Mouse (Mus musculus) neural tube, embryonic 14.5 days (tissue): ENCODE measurements around the gene Plcb4. TPM values are rescaled to one million over a fixed set of nuclear protein-coding genes. Genes with fewer than 3 reads are reported as not detected.
A peak's percentile ranks its signal among the peaks of the same experiment; 100 is the strongest.
"Not testable (repeated sequence)": the region's sequence is repeated elsewhere in the genome, so short reads cannot be mapped to it uniquely, and the experiment has no call there.

Experiments used
- ATAC-seq: fragments of 200-750 bp; cut with Nextera tagmentation; 2 replicates; pipeline ENCODE4 v1.8.0; 2017; ENCODE audit warnings: low read depth, mild to moderate bottlenecking, moderate TSS enrichment, moderate library complexity
- H3K27ac ChIP-seq: fragments of 300-500 bp; sonication (generic); 2 replicates; pipeline ENCODE4 v1.5.1; 2014; ENCODE audit warnings: low read depth, mild to moderate bottlenecking, control low read depth, low read length, moderate library complexity, mixed read lengths
- H3K27me3 ChIP-seq: fragments of 300-500 bp; sonication (generic); 2 replicates; pipeline ENCODE4 v1.6.1; 2014; ENCODE audit warnings: low read length; ENCODE audit not compliant: control insufficient read depth, insufficient read depth
- H3K36me3 ChIP-seq: fragments of 300-500 bp; sonication (generic); 2 replicates; pipeline ENCODE4 v1.6.1; 2014; ENCODE audit warnings: low read length, mixed read lengths; ENCODE audit not compliant: control insufficient read depth, insufficient read depth
- H3K4me1 ChIP-seq: fragments of 300-500 bp; sonication (generic); 2 replicates; pipeline ENCODE4 v1.6.1; 2014; ENCODE audit warnings: low read length; ENCODE audit not compliant: control insufficient read depth, insufficient read depth
- H3K4me2 ChIP-seq: fragments of 300-500 bp; sonication (generic); 2 replicates; pipeline ENCODE4 v1.6.1; 2014; ENCODE audit warnings: mild to moderate bottlenecking, low read depth, low read length, control low read depth
- H3K4me3 ChIP-seq: fragments of 300-500 bp; sonication (generic); 2 replicates; pipeline ENCODE4 v1.5.1; 2014; ENCODE audit warnings: low read depth, low read length, control low read depth, mixed read lengths
- H3K9ac ChIP-seq: fragments of 300-500 bp; sonication (generic); replicated peaks from 2 replicates; pipeline ENCODE4 v1.6.1; 2014; ENCODE audit warnings: low read depth, mild to moderate bottlenecking, control low read depth, low read length, mixed read lengths
- H3K9me3 ChIP-seq: fragments of 300-500 bp; sonication (generic); 2 replicates; pipeline ENCODE4 v1.6.1; 2016; ENCODE audit warnings: low read length; ENCODE audit not compliant: control insufficient read depth
- WGBS: fragments of 180-500 bp; shearing (Covaris S2); extraction: QIAGEN DNeasy Blood & Tissue Kit; methylation state at CpG from one replicate; pipeline ENCODE4 v1.1.7; 2014; 5-methylcytosine and 5-hydroxymethylcytosine counted together
- polyA plus RNA-seq: library from polyadenylated mRNA; unstranded; fragments of >200 nt; fragmentation: Nextera tagmentation; extraction: Ambion mirVana; gene quantifications from 2 replicates; pipeline ENCODE4 v1.2.1, GENCODE M21; 2014

The Plcb4 gene
- polyA plus RNA-seq, 1 experiment from 2014 or later: 51.0 TPM

DNA sequence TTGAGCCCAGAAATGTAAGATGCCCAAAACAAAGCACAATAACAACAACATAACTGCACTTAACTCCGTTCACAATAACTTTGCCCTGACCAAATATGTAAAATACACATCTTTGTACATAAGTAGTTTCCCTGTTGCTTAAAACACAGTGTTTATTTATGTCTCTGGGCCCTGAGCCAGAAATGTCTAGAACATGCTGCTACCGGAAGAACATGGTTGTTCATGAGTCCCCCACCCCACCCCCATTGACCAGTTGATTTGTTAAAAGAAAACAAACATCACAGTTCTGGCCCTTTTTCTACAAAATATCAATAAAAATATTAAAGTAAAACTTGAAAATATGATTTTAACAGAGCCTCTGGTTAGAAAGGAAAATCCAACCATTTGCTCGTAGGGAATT lies 49.6 kb downstream of the Plcb4 start:
- Histone ChIP-seq H3K4me2 (no peak overlapping the region), H3K4me1 (peaks cover 8% of the 10 kb centered on the region), H3K36me3 (no peaks in the 10 kb centered on the region), H3K27me3 (no peaks in the 10 kb centered on the region), H3K9me3 (no peaks in the 10 kb centered on the region), H3K9ac (no peak overlapping the region), H3K27ac (no peak overlapping the region), H3K4me3 (no peak overlapping the region)
- no peak for ATAC-seq
- 60% methylated on average over 3 of the region's 3 CpGs for WGBS

DNA sequence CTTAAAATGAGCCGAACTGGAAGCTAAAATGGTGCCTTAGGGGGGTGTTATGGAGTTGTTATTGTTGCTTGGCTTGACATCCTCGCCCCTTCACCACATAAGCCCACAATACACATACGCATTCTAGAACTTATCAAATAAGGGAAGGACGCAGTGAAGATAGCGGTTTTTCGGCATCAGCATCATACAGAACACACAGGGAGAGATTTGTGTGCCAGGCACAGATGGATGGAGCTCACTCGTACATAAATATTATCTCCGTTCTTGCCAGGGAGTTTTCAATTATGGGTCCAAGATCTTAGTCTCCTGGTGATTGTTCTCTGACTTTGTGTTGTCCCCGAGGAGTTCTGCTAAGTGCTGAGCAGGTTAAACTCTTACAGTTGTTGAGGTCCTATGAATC lies 50.0 kb downstream of the Plcb4 start:
- Histone ChIP-seq H3K36me3 (no peaks in the 10 kb centered on the region), H3K27me3 (no peaks in the 10 kb centered on the region), H3K27ac (no peak overlapping the region), H3K4me3 (no peak overlapping the region), H3K4me1 (peaks cover 8% of the 10 kb centered on the region), H3K9ac (no peak overlapping the region), H3K4me2 (no peak overlapping the region), H3K9me3 (no peaks in the 10 kb centered on the region)
- ATAC-seq: no peak
- WGBS: 77% methylated on average over 9 of the region's 9 CpGs

DNA sequence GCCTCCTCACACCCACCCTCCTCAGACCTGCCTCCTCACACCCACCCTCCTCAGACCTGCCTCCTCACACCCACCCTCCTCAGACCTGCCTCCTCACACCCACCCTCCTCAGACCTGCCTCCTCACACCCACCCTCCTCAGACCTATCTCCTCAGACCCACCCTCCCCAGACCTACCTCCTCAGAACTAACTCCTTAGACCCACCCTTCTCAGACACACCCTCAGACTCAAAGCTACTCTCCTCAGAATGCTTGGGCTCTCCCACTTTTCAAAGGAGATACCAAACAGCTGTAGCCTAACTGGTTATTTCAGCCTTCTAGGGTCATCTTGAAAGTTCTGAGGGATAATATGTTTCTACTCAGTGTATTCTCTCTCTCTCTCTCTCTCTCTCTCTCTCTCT lies 50.9 kb downstream of the Plcb4 start:
- H3K9ac ChIP-seq, H3K27ac ChIP-seq, H3K4me3 ChIP-seq, ATAC-seq, H3K27me3 ChIP-seq, H3K36me3 ChIP-seq, H3K4me2 ChIP-seq, H3K9me3 ChIP-seq, H3K4me1 ChIP-seq: not testable (repeated sequence)

DNA sequence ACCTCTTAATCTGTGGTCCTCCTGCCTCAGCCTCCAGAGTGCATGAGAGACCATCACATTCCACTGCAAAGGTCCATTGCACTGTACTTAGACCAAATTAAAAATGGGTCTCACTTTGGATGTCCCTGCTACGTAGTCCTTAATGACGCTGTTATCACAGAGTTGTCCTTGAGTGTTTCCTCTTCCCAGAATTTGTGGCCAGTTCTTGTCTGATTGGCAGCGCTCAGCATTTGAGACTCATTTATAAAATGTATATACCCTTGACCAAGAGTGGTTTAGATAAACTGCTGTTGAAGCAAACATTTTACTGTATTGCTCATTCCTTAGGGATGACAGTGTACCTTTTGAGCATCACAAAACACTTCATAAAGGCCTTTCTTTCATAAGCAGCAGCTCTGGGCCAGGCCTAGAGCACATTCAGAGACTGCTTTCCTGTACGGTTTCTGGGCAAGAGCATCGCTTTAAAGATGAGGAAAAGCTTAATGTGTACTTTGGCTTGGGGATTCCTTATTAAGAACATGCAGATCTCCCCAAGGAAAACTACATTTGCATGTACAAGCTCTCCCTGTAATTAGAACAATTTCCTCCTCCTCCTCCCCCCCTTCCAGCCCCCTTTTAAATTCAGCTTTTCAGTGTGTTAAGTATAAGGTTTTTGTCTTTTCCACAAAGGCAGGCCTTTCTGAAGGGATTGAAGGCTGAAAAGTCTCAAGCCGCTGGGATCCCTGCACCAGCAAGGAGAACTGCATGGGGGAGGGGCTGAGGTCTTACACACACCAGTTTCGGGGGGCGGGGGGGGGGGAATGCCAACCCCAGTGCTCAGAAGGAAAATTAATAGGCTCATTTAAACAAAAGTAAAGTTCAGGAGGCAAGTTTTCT lies 52.5 kb downstream of the Plcb4 start:
- Histone ChIP-seq H3K4me1 (peaks cover 8% of the 10 kb centered on the region), H3K4me3 (no peak overlapping the region), H3K27ac (peak overlapping the region; percentile 36; the same call in 1 of the 2 replicates), H3K4me2 (peak overlapping the region; percentile 23; the same call in 1 of the 2 replicates), H3K9me3 (no peaks in the 10 kb centered on the region), H3K9ac (no peak overlapping the region; the same call in 1 of the 2 replicates), H3K27me3 (no peaks in the 10 kb centered on the region), H3K36me3 (no peaks in the 10 kb centered on the region)
- 28% methylated on average over 8 of the region's 8 CpGs for WGBS
- ATAC-seq: peak; percentile 72

DNA sequence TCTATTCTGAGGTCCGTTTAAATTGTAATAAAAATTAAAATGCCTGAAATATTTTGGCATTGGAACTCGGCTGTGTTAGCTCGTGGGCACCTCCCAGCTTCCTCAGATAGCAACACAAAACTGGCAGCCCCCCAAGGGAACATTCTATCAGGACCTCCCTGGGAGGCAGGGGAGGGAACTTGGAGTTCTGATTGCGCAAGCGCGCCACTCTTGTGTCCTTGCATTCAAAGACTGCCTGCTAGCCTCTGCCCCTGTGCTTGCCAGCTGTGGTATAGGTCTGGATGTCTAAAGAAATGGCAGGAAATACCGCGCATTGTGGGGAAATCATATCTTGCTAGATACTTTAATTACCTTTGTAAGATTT lies 53.1 kb downstream of the Plcb4 start:
- Histone ChIP-seq H3K4me2 (peak overlapping the region; percentile 23; the same call in 1 of the 2 replicates), H3K4me3 (no peak overlapping the region), H3K27me3 (no peaks in the 10 kb centered on the region), H3K9me3 (no peaks in the 10 kb centered on the region), H3K27ac (no peak overlapping the region), H3K9ac (no peak overlapping the region; the same call in 1 of the 2 replicates), H3K4me1 (peaks cover 10% of the 10 kb centered on the region), H3K36me3 (no peaks in the 10 kb centered on the region)
- peak; percentile 85 for ATAC-seq
- 12% methylated on average over 8 of the region's 8 CpGs for WGBS

DNA sequence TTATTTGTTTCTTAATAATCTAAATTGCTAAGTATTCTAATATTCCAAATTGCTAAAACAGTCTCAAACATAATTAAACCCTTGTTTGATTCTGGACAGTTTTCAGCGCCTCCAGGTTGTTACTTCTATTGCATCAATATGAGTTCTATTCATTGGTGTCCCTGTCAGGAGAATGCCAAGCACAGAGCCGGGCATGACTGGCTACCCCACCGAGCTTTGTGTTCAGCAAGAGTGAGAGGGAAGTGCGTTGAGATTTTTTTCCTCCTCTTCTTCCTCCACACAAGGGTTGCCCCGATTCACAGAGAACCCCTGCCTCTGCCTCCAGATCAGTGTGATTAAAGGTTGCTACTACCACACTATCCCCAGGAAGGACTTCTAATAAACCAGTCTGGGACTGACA lies 53.5 kb downstream of the Plcb4 start:
- Histone ChIP-seq H3K4me3 (no peak overlapping the region), H3K36me3 (no peaks in the 10 kb centered on the region), H3K9ac (no peak overlapping the region), H3K27ac (no peak overlapping the region), H3K4me1 (peaks cover 14% of the 10 kb centered on the region), H3K9me3 (no peaks in the 10 kb centered on the region), H3K27me3 (no peaks in the 10 kb centered on the region), H3K4me2 (no peak overlapping the region)
- 23% methylated on average over 5 of the region's 5 CpGs for WGBS
- no peak for ATAC-seq

DNA sequence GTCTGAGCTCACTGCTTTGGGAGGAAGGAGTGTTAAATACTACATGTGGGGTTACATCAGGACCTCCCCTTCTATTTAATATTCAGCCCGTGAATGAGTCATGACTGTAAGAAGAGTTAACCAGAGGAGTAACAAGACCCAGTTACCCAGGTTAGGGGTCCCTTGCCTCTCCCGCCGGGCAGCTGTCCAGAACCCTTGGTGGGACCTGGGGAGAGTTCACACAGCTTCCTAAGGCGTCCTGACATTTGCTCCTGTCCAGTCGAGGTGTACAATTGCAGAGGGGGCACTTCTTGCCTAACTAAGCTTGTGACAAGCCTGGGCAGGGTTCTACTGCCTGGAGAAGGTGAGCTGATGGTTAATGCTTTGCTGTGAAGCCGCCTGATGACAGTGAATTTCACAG lies 54.1 kb downstream of the Plcb4 start:
- Histone ChIP-seq H3K9me3 (no peaks in the 10 kb centered on the region), H3K4me2 (no peak overlapping the region), H3K4me3 (no peak overlapping the region), H3K9ac (no peak overlapping the region), H3K36me3 (no peaks in the 10 kb centered on the region), H3K4me1 (peaks cover 19% of the 10 kb centered on the region), H3K27ac (no peak overlapping the region), H3K27me3 (no peaks in the 10 kb centered on the region)
- WGBS: 62% methylated on average over 6 of the region's 6 CpGs
- ATAC-seq: no peak

DNA sequence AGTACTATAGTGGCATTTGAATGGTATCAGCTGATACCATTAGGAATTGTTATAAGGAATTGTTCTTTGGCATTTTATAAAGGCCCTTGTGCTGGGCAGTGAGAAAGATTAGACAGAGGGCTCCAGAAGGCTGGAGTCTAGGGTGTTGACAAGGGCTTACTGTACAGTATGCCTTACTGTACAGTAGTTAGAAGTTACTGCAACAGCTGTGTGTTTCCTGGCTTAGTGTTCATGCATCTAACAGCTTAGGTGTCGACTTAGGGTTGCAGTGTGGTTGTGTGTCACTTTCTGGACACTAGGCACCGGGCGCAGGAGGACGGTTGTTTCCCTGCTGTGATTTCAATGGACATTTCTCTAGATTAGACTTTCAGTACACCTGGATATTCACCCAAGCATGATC lies 57.4 kb downstream of the Plcb4 start:
- H3K27me3 ChIP-seq: no peaks in the 10 kb centered on the region
- no peak overlapping the region for H3K27ac ChIP-seq
- WGBS: 89% methylated on average over 4 of the region's 4 CpGs
- H3K4me3 ChIP-seq: no peak overlapping the region
- no peaks in the 10 kb centered on the region for H3K36me3 ChIP-seq
- no peak overlapping the region for H3K4me2 ChIP-seq
- H3K9ac ChIP-seq: no peak overlapping the region
- ATAC-seq: no peak
- H3K9me3 ChIP-seq: no peaks in the 10 kb centered on the region
- peaks cover 19% of the 10 kb centered on the region for H3K4me1 ChIP-seq

DNA sequence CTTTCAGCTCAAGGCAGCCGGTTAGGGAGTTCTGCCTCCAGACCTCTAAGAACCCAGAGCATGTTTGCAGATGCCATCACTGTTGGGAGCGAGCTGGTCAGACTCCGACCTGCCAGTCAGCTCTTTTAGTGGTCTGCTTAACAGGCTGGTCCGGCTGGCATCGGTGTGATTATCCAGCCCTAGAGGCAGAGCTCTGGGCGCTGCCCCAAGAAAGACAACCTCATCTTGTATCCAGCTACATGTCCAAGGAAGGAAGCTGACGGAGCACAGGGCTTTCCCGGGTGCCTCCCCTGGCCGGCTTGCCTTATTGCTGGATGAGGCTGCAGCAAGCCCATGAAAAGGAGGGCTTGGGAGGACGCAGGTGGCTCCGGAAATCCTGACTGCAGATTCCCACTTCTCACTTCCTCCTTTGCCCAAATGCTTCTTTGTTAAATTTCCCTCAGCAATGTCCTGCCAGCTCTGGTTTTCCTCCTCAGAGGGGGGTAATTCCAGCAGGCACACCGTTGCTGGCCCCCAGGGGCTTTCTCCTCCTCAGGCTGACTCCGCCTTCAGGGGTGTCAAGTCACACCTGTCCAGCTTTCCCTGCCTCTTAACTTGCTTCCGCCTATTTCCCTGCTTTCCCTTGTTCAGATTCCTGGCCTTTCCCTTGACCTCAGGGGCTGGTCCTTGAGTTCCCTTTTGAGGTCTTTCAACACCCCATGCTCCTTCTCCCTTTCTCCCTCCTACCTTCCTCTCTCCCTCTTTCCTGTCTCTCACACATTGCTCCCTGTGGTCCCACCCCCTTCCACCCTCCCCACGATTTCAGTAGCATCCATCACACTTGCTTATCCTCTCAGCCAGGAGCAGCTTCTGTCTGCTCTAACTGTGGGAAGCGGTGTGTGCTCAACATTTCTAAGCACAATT lies 58.7 kb downstream of the Plcb4 start:
- 27% methylated on average over 16 of the region's 16 CpGs for WGBS
- H3K36me3 ChIP-seq: no peaks in the 10 kb centered on the region
- peak overlapping the region; percentile 31; the same call in 1 of the 2 replicates for H3K4me2 ChIP-seq
- no peaks in the 10 kb centered on the region for H3K27me3 ChIP-seq
- peak overlapping the region; percentile 39; the same call in 1 of the 2 replicates for H3K27ac ChIP-seq
- H3K4me3 ChIP-seq: no peak overlapping the region
- 0 out of 2 replicates have a peak overlapping the region, but pooled peaks have one; percentile 11 for H3K9ac ChIP-seq
- H3K4me1 ChIP-seq: peaks cover 11% of the 10 kb centered on the region
- peak; percentile 35; the same call in 1 of the 2 replicates for ATAC-seq
- H3K9me3 ChIP-seq: no peaks in the 10 kb centered on the region
